8 mouse cellular contexts compared by ENCODE assay signal in the genomic region with DNA sequence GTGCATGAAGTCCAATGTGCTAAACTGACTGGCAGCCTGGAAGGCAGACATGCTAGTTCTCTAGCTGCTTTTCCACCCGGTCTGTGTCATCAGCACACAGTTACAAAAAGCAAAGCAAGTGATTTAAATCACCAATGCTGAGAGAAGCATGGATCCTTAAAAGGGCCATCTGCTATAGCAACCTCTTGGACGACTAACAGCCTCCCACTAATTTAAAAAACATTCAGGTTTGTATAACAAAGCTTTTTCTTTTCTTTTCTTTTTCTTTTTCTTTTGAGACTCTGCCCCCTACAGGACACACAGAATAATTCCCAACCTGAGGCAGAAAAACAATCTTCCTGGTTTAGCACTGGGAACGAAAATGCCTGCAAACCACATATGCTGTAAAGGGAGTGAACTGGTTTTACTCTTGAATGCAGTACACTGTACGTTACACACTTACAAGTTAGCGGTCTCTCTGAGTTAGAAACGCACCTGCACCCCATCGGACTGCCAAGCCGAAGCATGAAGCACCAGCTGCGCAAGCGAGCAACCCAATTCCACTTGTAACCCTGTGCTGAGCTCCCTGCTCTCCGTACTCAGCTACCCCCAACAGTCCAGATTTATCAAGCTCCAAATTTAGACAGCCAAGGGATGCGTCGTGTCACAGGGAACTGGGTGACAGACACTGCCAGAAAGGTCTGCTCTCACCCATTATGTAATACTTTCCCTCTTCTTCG. TPM values are rescaled to one million over a fixed set of nuclear protein-coding genes. Genes with fewer than 3 reads are reported as not detected.
DNase-seq lines count a peak whose midpoint lies in the region; ATAC-seq and TF ChIP-seq lines count a peak whose summit lies in the region.

No protein-coding gene starts in this region.

- peak; percentile 13 to 55 for DNase-seq in gastrocnemius, adult 8-10 months (ENCODE audit: low spot score in 2 of 2)
- no peak for DNase-seq in gastrocnemius, postnatal 4 days (ENCODE audit: low spot score in 2 of 2)
- peak; percentile 84 for DNase-seq in NIH3T3 (ENCODE audit: low read depth)
- peak; percentile 73 for DNase-seq in embryonic facial prominence, embryonic 11.5 days (ENCODE audit: low spot score)
- peak; percentile 60 to 61 for DNase-seq in layer of hippocampus, postnatal 36 days
- DNase-seq in midbrain, postnatal 0 days (ENCODE audit: low spot score): peak; percentile 60
- no peak for DNase-seq in spleen, postnatal 4 days (ENCODE audit: low spot score in 2 of 2)

- no peaks in the 10 kb centered on the region for H3K4me1 ChIP-seq in embryonic facial prominence, embryonic 11.5 days (ENCODE audit: control insufficient read depth, insufficient read depth, low read length)
- peaks cover 14% of the 10 kb centered on the region for H3K4me1 ChIP-seq in hindbrain, embryonic 12.5 days
- peaks cover 8% of the 10 kb centered on the region; the same call in 1 of the 2 replicates for H3K4me1 ChIP-seq in midbrain, postnatal 0 days (ENCODE audit: insufficient read depth, low read length)

- no peak overlapping the region for H3K4me3 ChIP-seq in embryonic facial prominence, embryonic 11.5 days (ENCODE audit: low read depth, low read length)
- no peak overlapping the region for H3K4me3 ChIP-seq in hindbrain, embryonic 12.5 days
- no peak overlapping the region for H3K4me3 ChIP-seq in midbrain, postnatal 0 days (ENCODE audit: low read depth, low read length)

- no peak overlapping the region for H3K27ac ChIP-seq in embryonic facial prominence, embryonic 11.5 days (replicated peaks; ENCODE audit: low read depth, low read length)
- H3K27ac ChIP-seq in hindbrain, embryonic 12.5 days: no peak overlapping the region
- no peak overlapping the region for H3K27ac ChIP-seq in midbrain, postnatal 0 days (ENCODE audit: low read depth, low read length)

- H3K9ac ChIP-seq in embryonic facial prominence, embryonic 11.5 days (replicated peaks; ENCODE audit: low read length): no peak overlapping the region
- H3K9ac ChIP-seq in hindbrain, embryonic 12.5 days: no peak overlapping the region
- H3K9ac ChIP-seq in midbrain, postnatal 0 days (replicated peaks; ENCODE audit: low read length, poor library complexity, severe bottlenecking): 0 out of 2 replicates have a peak overlapping the region, but pooled peaks have one; percentile 13

- peak; percentile 72 for TF ChIP-seq CTCF in midbrain, postnatal 0 days (IDR thresholded peaks at IDR 0.05)

- WGBS in embryonic facial prominence, embryonic 11.5 days: 48% methylated on average over 14 of the region's 14 CpGs
- WGBS in hindbrain, embryonic 12.5 days: 56% methylated on average over 14 of the region's 14 CpGs
- WGBS in midbrain, postnatal 0 days: 49% methylated on average over 14 of the region's 14 CpGs

- H3K36me3 ChIP-seq in embryonic facial prominence, embryonic 11.5 days (replicated peaks; ENCODE audit: control insufficient read depth, insufficient read depth, low read depth, low read length): no peaks in the 10 kb centered on the region
- H3K36me3 ChIP-seq in hindbrain, embryonic 12.5 days: peaks cover 10% of the 10 kb centered on the region
- peaks cover 10% of the 10 kb centered on the region; the same call in 1 of the 2 replicates for H3K36me3 ChIP-seq in midbrain, postnatal 0 days (ENCODE audit: insufficient read depth, low read length)

- ATAC-seq in embryonic facial prominence, embryonic 11.5 days (replicated peaks; ENCODE audit: insufficient number of reproducible peaks, low FRiP score, low TSS enrichment, low read depth): peak; percentile 41; the same call in 1 of the 2 replicates
- ATAC-seq in hindbrain, embryonic 12.5 days (ENCODE audit: low FRiP score): peak; percentile 51; the same call in 1 of the 2 replicates
- ATAC-seq in midbrain, postnatal 0 days (ENCODE audit: low FRiP score): no peak

- no peaks in the 10 kb centered on the region for H3K27me3 ChIP-seq in embryonic facial prominence, embryonic 11.5 days (ENCODE audit: control insufficient read depth, insufficient read depth, low read length)
- H3K27me3 ChIP-seq in hindbrain, embryonic 12.5 days: peaks cover 36% of the 10 kb centered on the region
- H3K27me3 ChIP-seq in midbrain, postnatal 0 days (ENCODE audit: insufficient read depth, low read length): no peaks in the 10 kb centered on the region

- H3K9me3 ChIP-seq in embryonic facial prominence, embryonic 11.5 days (replicated peaks; ENCODE audit: control insufficient read depth, low read length): no peaks in the 10 kb centered on the region
- H3K9me3 ChIP-seq in hindbrain, embryonic 12.5 days (replicated peaks): no peaks in the 10 kb centered on the region
- H3K9me3 ChIP-seq in midbrain, postnatal 0 days (ENCODE audit: low read length): no peaks in the 10 kb centered on the region

- H3K4me2 ChIP-seq in embryonic facial prominence, embryonic 11.5 days (ENCODE audit: low read depth, low read length): no peak overlapping the region
- H3K4me2 ChIP-seq in hindbrain, embryonic 12.5 days (replicated peaks): no peak overlapping the region
- H3K4me2 ChIP-seq in midbrain, postnatal 0 days (ENCODE audit: low read depth, low read length, poor library complexity, severe bottlenecking): no peak overlapping the region

RNA-seq across cellular contexts. Expression of a gene that starts 37.7 kb away (rescaled TPM):
- total RNA-seq in gastrocnemius, adult 8-10 months (2022): 1 to 10 TPM; 8.0 to 9.4 (median 9.3) TPM
- total RNA-seq in gastrocnemius, postnatal 4 days (2021): 1 to 10 TPM; 6.5 to 7.0 TPM
- 5.2 and 6.0 TPM in 2 replicates for polyA plus RNA-seq in embryonic facial prominence, embryonic 11.5 days (2014; fragmentation: Nextera tagmentation; extraction: Ambion mirVana)
- polyA plus RNA-seq in hindbrain, embryonic 12.5 days (2016; fragmentation: Nextera tagmentation; extraction: Ambion mirVana): 11.8 and 13.4 TPM in 2 replicates
- total RNA-seq in layer of hippocampus, postnatal 36 days (2021): 10 to 100 TPM; 30.7 to 35.0 TPM
- 14.6 and 21.9 TPM in 2 replicates for total RNA-seq in midbrain, postnatal 0 days (2014; rRNA removed)
- 5.6 and 5.9 TPM in 2 replicates for polyA plus RNA-seq in midbrain, postnatal 0 days (2015; fragmentation: Nextera tagmentation; extraction: Ambion mirVana)

Comparison
In these comparisons a context has a peak if more than half of its experiments do, and no peak if none do; other contexts are left out.
1. DNase-seq: peak in gastrocnemius, adult 8-10 months (2 of 2), NIH3T3 (single experiment), embryonic facial prominence, embryonic 11.5 days (single experiment), layer of hippocampus, postnatal 36 days (2 of 2) and midbrain, postnatal 0 days (single experiment); none in gastrocnemius, postnatal 4 days (0 of 2) and spleen, postnatal 4 days (0 of 2).